Mouse (Mus musculus): Measurements from ENCODE around the gene Tcte2.
"Not testable (repeated sequence)": the region's sequence is repeated elsewhere in the genome, so short reads cannot be mapped to it uniquely, and the experiment has no call there.

Tcte2 gene

DNA sequence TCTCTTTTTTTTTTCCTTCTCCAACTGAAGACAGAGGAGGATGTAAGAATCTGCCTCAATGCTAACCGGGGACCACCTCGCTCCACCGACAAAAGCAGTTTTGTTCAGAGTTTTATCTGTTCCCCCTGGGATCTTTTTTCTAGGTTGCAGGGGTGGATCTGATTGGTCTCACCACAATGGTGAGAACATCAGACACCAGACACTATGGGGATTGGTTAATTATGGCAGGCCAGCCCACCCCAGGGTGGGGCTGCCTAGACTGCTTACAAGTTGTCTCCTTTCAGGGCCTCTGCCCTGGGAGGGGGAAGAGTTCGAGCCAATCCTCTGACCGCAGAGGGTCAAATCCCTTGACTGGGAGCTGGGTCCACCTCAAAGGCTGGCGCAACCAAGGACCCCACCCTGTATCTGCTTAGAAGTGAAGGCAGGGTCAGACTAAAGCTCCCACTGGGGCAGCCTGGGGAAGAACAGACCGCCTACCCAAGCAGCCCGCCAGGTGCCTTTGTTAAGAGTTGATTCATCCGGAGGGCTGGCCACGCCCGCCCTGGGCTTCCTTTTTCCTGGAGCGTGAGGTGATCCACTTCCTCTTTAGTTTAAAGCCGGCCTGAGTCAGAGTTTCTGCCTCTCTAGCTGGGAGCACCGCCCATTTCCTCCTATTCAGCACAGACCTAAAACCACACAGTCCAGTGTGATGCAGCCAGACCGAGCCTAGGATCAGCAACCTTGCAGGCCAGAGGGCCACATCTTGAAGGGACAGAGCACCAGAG, 78.0 kb downstream of the Tcte2 start:
- no peak for DNase-seq (ENCODE audit: low read depth, low spot score)

DNA sequence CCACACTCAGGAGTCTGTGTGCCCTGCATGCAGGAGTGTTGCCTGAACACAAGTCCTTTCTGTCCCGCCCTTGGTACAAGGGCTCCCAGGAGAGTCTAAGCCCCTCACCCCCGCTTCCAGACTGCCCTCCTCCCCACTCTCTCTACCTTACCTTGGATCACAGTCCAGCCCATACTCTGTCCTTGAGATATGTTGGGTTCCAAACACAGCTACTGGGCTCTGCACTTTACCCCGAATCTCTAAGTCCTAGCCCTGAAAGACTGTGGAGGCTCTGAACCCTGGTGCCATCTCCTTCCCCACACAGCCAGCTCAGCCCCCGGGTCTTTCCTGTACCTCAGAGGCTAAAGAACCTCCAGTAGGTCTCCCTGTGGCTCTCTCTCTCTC, 78.6 kb downstream of the Tcte2 start:
- DNase-seq (ENCODE audit: low read depth, low spot score) = no peak

DNA sequence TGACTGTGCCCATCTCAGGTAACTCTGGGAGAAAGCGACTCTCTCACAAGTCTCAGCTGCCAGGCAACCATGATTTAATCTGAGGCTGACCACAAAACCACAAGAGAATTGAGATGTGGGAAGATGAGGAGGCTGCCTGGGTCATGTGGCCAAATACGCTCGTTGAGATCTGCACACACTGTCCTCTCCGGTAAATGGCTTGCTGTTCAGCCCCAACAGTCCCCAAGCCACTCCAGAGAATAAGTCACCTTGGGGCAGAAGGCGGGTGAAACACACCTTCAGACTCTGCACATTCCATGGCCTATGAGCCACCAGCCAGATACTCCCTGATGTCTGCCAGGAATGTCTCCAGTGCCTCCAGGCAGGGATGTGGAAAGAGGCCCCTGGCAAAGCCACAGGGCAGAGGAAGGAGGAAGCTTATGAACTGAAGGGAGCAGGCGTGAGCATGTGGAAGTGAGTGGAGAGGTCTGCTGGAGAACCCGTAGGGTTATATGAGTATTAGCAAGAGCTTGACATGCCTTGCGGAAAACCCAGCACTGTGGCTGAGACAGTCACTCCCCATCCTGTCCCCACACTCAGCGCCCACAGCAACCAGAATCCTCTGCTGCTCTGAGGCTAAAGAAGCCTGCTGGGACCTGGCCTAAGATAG, 79.1 kb downstream of the Tcte2 start:
- no peak for DNase-seq (ENCODE audit: low read depth, low spot score)

DNA sequence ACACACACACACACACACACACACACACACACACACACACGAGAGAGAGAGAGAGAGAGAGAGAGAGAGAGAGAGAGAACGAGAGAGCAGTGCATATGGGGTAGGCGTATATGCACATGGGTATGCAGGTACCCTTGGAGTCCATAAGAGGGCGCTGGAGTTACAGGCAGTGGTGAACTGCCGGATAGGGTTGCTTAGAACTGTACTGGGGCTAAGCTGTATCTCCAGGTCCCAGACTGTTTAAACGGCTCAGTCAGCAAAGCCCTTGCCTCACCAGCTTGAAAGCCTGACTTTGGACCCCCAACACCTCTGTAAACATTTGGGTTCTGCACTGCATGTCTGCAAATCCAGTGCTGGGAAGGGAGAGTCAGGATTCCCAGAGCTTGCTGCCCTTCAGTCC, 79.9 kb downstream of the Tcte2 start:
- DNase-seq (ENCODE audit: low read depth, low spot score) = no peak

DNA sequence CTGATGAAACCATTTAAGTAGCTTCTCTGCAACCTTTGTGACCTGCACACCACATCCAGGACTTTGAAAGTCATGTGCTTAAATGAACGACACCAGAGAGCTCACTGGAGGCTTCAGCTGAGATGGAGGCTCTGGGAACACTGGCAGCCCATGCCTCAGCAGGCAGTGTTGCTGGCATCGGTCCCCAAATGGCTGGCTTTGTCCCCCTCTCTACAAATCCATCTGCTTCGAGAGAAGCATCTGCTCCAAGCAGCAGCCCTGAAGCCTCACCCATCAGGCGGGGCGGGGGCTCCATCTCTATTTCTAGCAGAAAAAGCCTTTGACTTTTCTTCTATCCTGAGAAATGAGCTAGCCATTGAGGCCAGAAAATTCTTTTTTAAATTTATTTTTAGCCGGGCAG, 80.5 kb downstream of the Tcte2 start:
- no peak for DNase-seq (ENCODE audit: low read depth, low spot score)

DNA sequence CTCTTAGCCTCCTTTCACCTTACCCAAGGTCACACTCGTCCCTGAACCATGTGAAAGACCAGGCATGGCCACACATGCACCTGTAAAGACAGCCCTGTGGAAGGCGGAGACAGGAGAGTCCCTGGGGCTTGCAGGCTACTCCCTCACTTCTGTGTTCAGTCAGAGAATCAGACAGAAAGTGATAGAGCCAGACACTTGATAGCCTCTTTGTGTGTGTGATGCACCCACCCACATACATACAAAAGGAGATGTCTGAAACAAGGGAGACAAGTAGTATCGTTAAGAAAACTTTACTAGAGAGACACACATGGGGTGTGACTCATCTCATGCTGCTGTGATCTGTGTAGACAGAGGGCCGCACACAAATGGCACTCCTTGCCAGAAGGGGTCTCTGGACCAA, 81.3 kb downstream of the Tcte2 start:
- no peak for DNase-seq (ENCODE audit: low read depth, low spot score)

DNA sequence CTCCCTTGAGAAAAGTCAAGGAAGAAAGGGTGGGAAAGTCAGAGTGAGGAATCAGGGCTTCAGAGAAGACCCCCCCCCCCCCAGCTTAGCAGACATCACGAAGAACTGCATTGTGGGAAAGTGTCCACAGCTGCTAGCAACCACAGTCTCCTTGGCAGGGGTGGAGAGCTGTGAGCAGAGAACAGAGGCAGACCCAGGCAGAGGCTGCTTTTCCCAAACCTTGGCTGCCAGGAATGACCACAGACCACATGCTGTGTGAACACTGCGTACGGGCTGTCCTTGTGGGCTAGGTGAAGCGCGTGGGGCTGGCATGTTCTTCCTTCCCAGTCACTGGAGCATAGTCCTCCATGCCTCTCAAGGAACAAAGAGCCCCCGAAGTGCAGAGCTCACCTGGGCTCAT, 81.9 kb downstream of the Tcte2 start:
- DNase-seq (ENCODE audit: low read depth, low spot score) = no peak

DNA sequence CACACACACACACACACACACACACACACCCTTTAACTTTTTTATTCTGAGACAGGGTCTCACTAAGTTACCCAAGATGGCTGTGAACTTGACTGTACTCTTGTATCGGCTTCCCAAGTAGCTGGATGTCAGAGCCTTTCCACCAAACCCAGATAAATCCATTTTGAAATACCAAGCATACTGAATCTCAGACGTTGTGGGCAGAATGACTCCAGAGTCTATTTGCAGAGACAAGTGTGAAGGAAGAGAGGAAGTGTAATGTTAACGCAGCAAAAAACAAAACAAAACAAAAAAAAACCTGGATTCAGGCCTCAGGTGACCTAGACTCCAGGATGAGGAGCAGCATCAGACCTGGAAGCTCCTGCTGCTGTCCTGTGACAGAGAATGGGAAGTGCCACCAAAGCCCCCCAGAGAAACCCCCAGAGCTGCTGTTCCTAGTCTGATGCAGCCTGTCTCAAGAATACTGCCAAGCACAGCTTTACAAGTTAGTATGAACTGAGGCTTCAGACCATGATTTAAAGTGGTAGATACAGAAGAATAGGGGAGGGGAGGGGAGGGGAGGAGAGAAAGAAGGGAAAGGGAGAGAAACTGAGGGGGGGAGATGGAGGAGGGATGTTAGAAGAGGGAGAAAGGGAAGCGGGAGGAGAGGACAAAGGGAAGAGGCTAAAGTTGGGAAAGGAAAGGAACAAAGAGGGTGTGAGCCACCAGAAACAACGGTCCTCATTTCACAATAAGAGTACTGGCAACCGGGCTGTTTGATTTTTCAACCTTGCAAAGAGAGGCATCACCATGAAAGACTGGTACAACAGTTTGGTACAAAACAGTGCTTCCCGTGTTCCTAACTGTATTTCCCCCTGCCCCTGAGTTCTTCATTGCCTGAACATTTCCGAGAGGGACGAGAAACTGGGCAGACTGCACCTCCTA, 84.1 kb downstream of the Tcte2 start:
- no peak for DNase-seq (ENCODE audit: low read depth, low spot score)

DNA sequence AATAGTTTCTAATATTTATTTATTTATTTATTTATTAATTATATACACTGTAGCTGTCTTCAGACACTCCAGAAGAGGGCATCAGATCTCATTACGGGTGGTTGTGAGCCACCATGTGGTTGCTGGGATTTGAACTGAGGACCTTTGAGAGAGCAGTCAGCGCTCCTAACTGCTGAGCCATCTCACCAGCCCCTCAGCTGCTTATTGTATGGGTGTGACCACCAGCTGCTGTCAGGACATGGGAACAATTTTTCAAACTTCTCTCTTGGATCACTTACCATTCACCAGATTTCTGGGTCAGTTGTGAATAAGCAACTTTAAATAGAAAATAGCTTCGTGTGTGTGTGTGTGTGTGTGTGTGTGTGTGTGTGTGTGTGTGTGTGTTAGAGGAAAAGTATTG, 85.5 kb downstream of the Tcte2 start:
- DNase-seq (ENCODE audit: low read depth, low spot score) = not testable (repeated sequence)

DNA sequence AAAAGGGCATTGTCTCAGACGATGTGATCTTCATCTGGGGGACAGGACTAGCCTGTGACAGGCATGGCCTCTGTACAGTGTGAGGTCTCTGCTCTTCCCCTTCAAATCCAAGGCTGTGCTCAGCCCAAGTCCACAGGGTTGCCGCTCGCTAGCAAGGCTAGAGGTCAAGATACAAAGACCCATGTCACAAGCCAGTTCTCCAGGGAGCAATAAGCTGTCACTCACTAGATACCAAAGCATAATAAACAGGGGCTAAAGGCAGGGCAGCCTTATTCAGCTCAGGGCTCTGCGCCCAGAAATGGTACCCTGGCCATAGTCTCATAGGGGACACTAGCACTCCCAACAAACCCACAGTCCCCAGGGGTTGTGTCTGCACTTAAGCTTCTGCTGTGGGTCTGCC, 86.0 kb downstream of the Tcte2 start:
- DNase-seq (ENCODE audit: low read depth, low spot score) = no peak

DNA sequence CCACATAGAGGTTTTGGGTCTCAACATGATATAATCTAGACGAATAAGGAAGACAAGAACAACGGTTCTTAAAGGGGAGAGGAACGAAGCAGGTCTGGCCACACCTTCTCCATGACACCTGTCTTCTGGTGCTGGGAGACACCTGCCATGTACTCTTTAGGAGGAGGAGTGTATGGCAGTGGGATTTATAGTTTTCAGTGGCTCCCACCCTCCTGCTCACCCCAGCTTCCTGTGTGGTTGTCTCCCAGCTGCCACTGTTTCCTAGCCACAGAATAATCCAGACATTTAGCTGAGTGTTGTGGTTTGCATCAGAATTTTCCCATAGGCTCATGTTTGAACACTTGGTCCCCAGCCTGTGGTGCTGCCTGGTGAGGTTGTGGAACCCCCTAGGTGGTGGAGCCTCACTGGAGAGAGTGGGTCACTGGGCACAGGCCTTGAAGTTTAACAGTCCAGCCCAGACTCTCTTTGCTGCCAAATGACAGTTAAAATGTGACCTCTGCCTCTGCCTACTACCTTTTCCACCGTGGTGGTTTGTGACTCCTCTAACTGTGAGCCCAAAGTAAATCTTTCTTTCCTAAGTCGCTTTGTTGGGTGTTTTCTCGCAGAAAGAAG, 86.8 kb downstream of the Tcte2 start:
- no peak for DNase-seq (ENCODE audit: low read depth, low spot score)

DNA sequence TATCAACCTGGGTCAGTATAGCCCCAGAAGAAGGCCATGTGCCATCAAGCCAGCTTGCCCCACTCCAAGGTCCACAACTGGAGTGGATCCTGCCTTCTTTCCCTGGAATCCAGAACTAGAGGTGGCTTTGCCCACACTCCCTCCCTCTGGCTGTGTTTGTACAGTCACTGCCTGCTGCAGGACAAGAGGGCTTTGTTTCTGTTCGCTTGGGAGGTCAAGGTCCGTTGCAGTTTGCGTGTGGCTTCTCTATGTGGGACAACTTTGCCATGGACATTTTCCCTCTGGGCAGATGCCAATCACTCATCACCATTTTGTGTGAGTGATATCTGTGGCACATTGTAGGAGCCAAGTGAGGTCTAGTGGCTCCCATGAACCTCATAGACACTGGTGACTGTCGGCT, 89.9 kb downstream of the Tcte2 start:
- no peak for DNase-seq (ENCODE audit: low read depth, low spot score)

DNA sequence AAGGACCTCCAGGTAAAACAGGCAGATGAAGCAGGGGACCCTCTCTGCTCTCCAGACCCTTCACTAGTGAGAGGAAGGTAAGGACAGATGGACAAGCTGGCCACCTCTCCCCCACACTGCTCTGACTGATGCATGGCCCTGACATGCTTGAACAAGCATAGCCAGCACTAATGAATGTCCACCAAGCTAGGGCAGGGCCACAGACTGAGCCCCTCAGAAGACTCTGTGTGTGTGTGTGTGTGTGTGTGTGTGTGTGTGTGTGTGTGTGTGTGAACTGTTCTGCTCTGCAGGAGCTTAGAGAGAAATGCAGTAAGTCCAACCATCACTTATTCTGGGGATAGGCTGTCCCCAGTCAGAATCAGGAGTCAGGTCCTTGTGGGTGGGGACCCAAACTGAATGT, 91.4 kb downstream of the Tcte2 start:
- DNase-seq (ENCODE audit: low read depth, low spot score) = no peak

DNA sequence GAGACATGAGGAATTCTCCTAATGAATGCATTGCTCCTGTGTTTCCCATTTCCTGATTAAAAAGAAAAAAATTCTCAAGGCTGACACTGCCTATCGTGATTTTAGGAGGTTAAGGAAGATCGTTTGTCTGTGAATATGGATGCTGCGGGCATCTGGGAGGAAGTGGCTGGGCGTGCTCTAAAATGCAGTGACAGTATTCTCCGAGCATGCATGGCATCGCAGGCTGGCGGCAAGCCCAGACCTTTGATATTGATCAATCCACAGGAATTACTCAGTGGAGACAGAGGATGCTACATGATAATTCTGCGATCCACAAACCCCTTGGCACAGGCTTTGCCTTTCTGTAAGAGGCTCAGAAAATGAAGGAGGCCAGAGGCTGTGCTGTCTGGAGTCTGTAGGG, 92.4 kb downstream of the Tcte2 start:
- DNase-seq (ENCODE audit: low read depth, low spot score) = no peak

DNA sequence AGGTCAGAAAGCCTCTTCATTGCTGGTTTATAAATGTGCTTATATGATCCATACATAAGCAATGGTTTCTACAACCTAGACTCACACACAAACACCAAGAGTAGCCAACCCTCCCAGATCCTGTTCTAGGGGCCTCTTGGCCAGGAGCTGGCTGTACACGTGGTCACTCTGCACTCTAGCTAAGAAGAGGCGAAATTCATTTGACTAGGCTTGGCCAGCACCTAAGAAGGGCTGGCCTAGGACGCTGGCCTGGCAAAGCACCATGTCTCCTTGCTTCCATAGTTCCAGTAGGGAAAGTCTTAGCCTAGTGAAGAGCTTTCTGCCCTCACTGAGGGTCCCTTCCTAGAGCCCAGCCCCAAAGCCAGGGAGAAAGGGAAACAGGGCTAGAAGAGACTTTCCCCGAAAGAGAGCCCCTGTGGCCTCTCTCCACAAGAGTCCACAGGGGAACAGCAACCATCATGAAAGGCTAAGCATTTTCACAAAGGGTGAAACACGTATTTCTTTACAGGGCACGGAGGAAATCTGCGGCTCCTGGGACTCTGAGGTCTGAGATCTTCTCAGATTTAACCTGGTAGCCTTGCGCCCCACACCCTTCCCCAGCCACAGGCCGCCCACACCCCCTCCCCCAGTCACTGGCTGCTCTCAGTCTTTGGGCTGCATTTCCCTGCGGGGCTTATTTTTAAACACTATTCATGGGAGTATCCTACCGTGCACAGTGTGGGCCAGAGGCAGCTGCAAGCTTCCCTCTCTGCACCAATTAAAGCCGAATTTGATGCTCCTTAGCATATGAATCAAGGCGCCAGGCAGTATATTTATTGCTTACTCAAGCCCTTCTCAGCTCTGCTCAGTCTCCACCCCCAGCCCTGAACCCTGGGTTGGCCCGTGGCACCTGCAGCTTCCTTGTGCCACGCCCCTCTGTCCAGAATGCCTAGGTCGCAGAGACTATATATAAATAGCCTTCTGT, 93.3 kb downstream of the Tcte2 start:
- no peak for DNase-seq (ENCODE audit: low read depth, low spot score)

DNA sequence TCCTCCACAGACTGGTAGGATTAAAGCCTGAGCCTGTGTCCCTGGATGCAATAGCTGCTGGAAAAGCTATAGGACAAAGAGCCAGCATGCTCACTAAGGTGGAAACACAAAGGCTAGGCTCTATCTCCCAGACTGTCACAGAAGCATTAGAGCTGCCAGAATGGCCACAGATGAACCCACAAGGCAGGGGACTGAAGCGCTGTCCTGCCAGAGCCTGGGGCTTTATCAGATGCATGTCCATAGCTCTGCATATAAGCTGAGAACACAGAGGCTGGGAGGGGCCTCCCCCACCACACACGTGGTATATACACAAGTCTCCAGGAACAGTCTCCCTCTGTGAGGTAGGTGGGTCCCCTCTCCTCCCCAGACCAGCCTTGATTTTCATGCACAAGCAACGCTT, 94.6 kb downstream of the Tcte2 start:
- no peak for DNase-seq (ENCODE audit: low read depth, low spot score)

DNA sequence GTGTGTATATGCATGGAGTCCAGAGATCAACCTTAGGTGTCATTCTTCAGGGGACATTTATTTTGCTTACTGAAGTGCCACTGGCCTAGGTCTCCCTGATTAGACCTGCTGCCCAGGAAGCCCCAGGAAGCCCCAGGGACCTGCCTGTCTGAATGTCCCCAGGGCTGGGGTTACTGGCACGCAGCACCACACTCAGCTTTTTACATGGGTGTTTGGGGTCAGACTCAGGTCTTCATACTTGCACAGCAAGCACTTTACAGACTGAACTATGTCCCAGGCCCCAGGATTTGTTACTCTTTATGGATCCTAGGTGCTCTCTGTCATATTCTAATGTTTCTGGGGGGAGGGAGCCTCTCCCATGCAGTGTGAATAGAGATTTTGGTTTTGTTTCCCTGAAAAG, 95.9 kb downstream of the Tcte2 start:
- DNase-seq (ENCODE audit: low read depth, low spot score) = no peak

DNA sequence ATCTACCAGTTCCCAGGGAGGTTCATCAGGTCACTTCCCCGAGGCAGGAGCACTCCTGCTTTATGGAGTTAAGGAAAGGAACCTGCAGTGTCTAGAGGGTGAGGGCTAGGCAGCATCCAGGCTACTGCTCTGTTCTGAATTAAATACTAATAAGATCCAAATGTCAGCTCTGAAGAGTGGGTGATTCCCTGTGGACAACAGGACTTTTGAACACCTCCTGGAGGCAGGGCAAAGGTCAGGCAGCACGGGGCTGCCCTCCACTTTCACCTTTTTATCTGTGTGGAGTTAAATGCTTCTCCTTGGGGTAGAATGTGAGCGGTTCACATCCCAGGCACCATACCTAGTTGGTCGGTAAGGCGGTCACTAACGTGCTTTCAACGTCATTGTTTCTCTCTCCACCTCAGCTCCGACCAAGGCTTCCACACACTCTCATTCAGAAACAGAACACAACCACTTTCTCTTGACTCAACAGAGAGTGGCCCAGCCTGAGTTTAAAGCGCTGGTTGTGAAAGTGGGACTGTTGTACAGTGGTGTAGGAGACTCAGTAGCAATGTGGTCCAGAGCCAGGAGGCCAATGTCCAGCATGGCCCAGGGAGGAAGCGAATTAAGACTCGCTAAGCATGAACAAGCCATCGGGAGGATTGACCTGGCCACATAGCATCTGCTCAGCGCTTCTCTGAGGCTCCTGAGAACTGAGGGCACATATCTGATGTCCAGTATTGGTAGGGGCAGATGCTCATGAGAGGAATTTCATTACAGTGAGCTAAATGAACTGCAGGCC, 98.0 kb downstream of the Tcte2 start:
- DNase-seq (ENCODE audit: low read depth, low spot score) = no peak

Data from retina, postnatal 7 days (tissue).